Mouse (Mus musculus): ENCODE data around the gene Arsg.

- TF ChIP-seq CTCF (IDR thresholded peaks at IDR 0.05; ENCODE audit: insufficient read depth, low read depth, low read length) (no peak), POLR2A (IDR thresholded peaks at IDR 0.05; ENCODE audit: insufficient read depth, low read depth, low read length) (no peak)
These were observed 148.0 kb downstream of the Arsg start for GRCm38 (mm10) chr11:109621183-109621582.
